Mouse (Mus musculus) Patski (cell line): Measurements from ENCODE around the gene Sbk2. TPM values are rescaled to one million over a fixed set of nuclear protein-coding genes. Genes with fewer than 3 reads are reported as not detected.

Experiments used
- ATAC-seq: fragments of 100-300 bp; one replicate; pipeline ENCODE4 v1.8.0; 2021
- CTCF ChIA-PET: fragments of 350-600 bp; sonication (Branson Sonifier 250); formaldehyde crosslinking; loops from one replicate; lab custom pipeline; 2022; ENCODE audit warnings: inconsistent platforms; lab: Charles Lee
- POLR2A ChIA-PET: fragments of 350-600 bp; sonication (Branson Sonifier 250); formaldehyde crosslinking; loops from one replicate; lab custom pipeline; 2022; ENCODE audit warnings: antibody characterized with exemption, inconsistent platforms; lab: Charles Lee
- DNase-seq: peaks from one replicate; pipeline ENCODE4 v3.0.0-alpha.2; 2011; ENCODE audit warnings: low read depth, low spot score
- H3K27me3 ChIP-seq: fragments of 371-371 bp; one replicate; pipeline ENCODE4 v1.5.1; 2021
- CTCF ChIP-seq: fragments of 100-300 bp; IDR thresholded peaks from one replicate; pipeline ENCODE4 v1.5.1; 2021
- in situ Hi-C: fragments of 300-500 bp; cut with MboI; formaldehyde crosslinking; loops from 3 replicates; pipeline ENCODE4 v1.11.1; 2018; ENCODE audit warnings: low pct_unique_long_range_greater_than_20kb, mixed read lengths
- polyA plus RNA-seq: library from polyadenylated mRNA; unstranded; gene quantifications from one replicate; pipeline ENCODE4 v1.2.3, GENCODE M21; 2021

Gene Sbk2
- polyA plus RNA-seq, 1 experiment from 2014 or later, result 1.8 TPM

DNA sequence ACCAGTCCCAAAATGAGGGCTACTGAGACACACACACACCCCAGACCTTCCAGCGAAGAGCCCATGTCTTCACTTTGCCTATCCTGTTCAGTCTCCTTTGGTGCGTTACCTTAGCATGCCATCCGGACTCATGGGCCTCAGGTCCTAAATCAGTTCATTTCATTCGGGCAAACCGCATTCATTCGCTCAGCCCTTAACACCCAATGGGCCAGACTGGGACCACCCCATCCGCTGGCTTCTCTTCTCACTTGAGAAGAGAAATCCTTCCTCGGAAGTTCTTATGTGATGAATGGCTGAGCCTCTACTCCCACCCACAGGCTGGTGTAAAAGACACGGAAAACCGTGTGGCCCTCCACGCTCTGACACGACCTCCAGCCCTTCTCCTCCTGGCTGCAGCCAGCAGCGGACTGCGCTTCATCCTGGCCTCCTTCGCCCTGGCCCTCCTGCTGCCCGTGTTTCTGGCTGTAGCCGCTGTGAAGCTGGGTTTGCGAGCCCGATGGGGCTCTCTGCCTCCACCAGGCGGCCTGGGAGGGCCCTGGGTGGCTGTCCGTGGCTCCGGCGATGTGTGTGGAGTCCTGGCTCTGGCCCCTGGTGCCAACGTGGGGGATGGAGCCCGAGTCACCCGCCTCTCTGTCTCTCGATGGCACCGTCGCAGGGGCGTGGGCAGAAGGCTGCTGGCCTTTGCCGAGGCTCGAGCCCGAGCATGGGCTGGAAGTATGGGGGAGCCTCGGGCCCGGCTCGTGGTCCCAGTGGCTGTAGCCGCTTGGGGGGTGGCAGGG lies 40.4 kb downstream of the Sbk2 start:
- POLR2A ChIA-PET, result no interaction called here
- ATAC-seq (no peak), DNase-seq (no peak)
- H3K27me3 ChIP-seq, result no peaks in the 10 kb centered on the region
- in situ Hi-C loops, result no loop called here
- TF ChIP-seq CTCF, result no peak
- CTCF ChIA-PET, result interaction anchor here (0.9 kb wide), 1 partner anchor 10 kb away, joined by 3 read pairs; no protein-coding TSS in a partner anchor

DNA sequence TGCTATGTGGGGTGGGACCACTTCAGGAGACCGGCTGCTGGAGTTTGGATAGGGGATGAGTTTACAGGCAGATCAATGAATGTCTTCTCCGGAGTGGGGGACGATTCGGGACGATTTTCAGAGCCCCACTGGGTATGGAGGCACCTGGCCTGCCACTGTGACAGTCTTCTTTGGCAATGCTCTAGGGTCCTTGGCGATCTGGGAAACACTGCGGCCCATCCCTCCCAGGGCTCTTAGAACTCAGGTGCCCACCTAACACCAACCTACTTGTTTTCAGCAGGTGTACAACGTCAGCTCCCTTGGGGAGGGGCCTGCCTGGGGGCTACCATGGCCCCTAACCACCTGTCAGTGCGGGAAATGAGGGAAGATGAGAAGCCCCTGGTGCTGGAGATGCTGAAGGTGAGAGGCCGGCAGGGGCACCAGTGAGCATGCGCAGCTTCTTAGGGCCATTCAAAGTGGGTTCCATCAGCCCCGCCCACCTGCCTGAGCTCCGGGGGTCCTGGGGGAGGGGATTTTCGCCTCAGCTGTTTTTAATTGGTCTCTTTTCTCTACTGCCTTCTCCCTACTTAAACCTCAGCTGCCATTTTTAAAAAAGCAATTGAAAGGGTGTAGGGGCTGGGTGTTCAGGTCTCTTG lies 41.2 kb downstream of the Sbk2 start:
- in situ Hi-C loops, result no loop called here
- ChIA-PET CTCF (interaction anchor here (0.9 kb wide), 1 partner anchor 11 kb away, joined by 3 read pairs; no protein-coding TSS in a partner anchor), POLR2A (no interaction called here)
- ATAC-seq (no peak), DNase-seq (no peak)
- no peaks in the 10 kb centered on the region for H3K27me3 ChIP-seq
- TF ChIP-seq CTCF, result no peak

DNA sequence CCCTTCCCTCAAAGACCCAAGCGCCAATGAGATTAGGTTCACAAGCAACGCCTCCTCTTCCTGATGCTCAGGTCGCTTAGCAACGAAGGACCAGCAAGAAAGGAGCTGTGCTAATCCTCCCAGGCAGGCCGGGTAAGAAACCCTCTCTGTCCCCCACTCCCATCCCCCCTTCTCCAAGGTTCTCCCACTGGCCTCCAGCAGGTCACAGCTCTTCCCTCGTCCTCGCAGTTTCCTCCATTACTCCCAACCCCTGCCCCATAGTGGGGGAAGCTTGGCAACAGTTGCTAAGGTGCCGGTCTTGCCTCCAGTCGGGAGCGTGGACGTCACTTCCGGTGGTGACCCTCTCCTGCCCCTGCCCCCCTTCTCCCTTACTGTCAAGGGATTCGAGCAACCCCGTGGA lies 41.7 kb downstream of the Sbk2 start:
- DNase-seq (no peak), ATAC-seq (no peak)
- TF ChIP-seq CTCF, result no peak
- in situ Hi-C loops, result no loop called here
- no peaks in the 10 kb centered on the region for H3K27me3 ChIP-seq
- ChIA-PET CTCF (interaction anchor here (2.5 kb wide), 1 partner anchor 18 kb away, joined by 6 read pairs; no protein-coding TSS in a partner anchor), POLR2A (no interaction called here)

DNA sequence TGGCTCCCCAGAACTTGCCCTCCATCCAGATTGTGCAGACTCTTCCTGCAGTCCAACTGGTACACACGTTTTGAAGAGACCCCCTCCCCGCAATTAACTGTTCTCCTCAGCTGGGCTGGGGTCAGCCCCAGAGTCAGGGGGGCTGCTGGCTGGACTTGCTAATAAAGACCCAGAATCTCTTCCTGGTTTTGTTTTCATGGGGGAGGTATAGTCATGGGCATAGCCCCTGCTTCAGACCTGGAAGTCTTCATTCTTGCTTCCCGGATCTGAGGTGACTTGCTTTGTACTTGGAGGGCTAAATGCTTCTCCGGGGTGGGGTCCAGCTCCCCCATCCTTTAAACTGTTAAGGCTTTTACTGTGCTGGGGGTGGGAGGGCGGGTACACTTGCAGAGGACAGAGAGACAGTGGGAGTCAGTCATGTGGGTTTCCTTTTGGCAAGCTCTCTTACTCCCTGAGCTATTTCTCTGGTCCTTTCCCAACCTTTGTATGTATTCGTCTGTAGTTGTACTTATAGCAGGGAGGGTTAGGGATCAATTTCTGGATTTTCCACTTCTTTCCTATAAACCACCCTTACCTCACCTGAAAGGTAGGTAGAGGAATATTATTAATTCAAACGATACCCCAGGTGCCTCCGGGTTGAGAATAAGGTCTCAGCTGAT lies 42.3 kb downstream of the Sbk2 start, which contains the start of gene Nat14:
TSS of gene Nat14 (plus strand) at position 205 of the 659 bp plus-strand sequence.
- TF ChIP-seq CTCF, result no peak
- no peak for ATAC-seq
- CTCF ChIA-PET, result interaction anchor here (2.5 kb wide), 1 partner anchor 18 kb away, joined by 6 read pairs; no protein-coding TSS in a partner anchor
- no peak for DNase-seq
- in situ Hi-C loops, result no loop called here
- POLR2A ChIA-PET, result no interaction called here
- no peaks in the 10 kb centered on the region for H3K27me3 ChIP-seq

DNA sequence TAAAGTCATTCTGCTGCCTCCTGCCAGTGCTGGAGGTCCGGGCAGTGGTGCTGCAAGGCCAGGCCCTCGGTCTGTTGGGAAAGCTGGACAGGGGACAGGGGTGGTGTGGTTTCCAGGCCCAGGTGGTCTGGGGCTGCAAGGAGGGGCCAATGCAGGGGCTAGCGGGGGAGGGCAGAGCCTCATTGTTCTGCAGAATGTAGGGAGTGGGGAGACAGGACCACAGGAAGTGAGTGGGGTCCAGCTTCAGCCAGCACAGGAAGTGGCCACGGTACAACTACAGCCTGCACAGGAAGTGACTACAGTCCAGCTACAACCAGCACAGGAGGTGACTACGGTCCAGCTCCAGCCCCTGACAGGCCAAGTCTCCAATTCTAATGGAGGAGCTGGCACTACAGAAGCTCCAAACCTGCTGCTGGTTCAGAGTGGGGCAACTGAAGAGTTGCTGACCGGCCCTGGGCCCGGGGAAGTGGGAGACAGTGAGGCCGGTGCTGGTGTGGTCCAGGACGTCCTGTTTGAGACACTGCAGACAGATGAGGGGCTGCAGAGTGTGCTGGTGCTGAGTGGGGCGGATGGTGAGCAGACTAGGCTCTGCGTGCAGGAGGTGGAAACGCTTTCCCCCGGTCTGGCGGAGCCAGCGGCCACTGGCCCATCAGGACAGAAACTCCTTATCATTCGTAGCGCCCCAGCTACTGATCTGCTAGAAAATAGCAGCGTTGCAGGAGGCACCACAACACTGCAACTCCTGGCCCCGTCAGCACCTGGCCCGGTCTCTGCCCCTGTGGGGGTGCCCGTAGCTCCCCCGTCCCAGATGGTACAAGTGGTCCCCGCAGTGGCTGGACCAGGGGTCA lies 43.0 kb downstream of the Sbk2 start:
- TF ChIP-seq CTCF, result no peak
- in situ Hi-C loops, result no loop called here
- ATAC-seq (no peak), DNase-seq (no peak)
- ChIA-PET POLR2A (no interaction called here), CTCF (interaction anchor here (0.9 to 2.5 kb wide), 2 partner anchors 13 to 19 kb away, joined by 3 to 6 read pairs; no protein-coding TSS in a partner anchor)
- H3K27me3 ChIP-seq, result no peaks in the 10 kb centered on the region

DNA sequence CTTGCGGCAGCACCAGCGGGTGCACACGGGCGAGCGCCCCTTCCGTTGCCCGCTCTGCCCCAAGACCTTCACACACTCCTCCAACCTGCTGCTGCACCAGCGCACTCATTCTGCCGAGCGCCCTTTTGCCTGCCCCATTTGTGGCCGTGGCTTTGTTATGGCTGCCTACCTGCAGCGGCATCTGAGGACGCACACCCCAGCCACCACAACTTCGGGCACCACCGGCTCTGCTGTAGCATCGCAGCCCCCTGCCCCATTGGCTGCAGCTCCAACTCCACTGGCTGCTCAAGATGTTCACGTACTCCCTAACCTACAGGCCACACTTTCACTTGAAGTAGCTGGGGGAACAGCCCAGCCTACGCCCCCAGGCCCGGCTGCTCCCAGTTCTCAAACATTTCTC lies 43.7 kb downstream of the Sbk2 start:
- POLR2A ChIA-PET, result no interaction called here

DNA sequence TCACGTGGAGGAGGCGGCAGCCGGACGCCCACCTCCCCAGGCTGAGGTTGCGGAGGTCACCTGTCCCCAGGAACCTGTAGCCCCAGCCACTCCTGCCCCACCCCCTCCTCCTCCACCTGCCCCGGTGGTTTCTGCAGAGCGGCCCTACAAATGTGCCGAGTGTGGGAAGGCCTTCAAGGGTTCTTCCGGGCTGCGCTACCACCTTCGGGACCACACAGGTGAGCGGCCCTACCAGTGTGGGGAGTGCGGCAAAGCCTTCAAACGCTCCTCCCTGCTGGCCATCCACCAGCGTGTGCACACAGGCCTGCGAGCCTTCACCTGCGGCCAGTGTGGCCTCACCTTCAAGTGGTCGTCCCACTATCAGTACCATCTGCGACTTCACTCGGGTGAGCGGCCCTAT lies 44.2 kb downstream of the Sbk2 start:
- no peak for TF ChIP-seq CTCF
- POLR2A ChIA-PET, result no interaction called here
- CTCF ChIA-PET, result interaction anchor here (2.5 kb wide), 1 partner anchor 20 kb away, joined by 6 read pairs; no protein-coding TSS in a partner anchor
- in situ Hi-C loops, result loop anchor here (5.0 kb wide), 1 partner anchor 108 kb away; the partner anchor contains the start of gene Ube2s
- H3K27me3 ChIP-seq, result no peaks in the 10 kb centered on the region
- no peak for ATAC-seq
- DNase-seq, result no peak

More for the DNA sequence above, 43.7 kb downstream of the Sbk2 start:
- H3K27me3 ChIP-seq, result no peaks in the 10 kb centered on the region
- no peak for ATAC-seq
- CTCF ChIA-PET, result interaction anchor here (0.9 to 2.5 kb wide), 2 partner anchors 14 to 20 kb away, joined by 3 to 6 read pairs; no protein-coding TSS in a partner anchor
- in situ Hi-C loops, result no loop called here
- TF ChIP-seq CTCF, result no peak
- no peak for DNase-seq

DNA sequence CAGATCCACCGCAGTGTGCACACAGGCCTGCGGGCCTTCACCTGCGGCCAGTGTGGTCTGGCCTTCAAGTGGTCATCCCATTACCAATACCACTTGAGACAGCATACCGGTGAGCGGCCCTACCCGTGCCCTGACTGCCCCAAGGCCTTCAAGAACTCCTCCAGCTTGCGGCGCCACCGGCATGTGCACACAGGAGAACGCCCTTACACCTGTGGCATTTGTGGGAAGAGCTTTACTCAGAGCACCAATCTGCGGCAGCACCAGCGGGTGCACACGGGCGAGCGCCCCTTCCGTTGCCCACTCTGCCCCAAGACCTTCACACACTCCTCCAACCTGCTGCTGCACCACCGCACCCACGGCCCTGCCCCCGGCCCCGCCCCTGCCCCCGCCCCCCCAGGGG lies 45.1 kb downstream of the Sbk2 start:
- CTCF ChIA-PET, result no interaction called here
- no peak for DNase-seq
- in situ Hi-C loops, result loop anchor here (5.0 kb wide), 1 partner anchor 107 kb away; the partner anchor contains the start of gene Ube2s
- no peak for TF ChIP-seq CTCF
- POLR2A ChIA-PET, result no interaction called here
- H3K27me3 ChIP-seq, result no peaks in the 10 kb centered on the region
- ATAC-seq, result no peak

DNA sequence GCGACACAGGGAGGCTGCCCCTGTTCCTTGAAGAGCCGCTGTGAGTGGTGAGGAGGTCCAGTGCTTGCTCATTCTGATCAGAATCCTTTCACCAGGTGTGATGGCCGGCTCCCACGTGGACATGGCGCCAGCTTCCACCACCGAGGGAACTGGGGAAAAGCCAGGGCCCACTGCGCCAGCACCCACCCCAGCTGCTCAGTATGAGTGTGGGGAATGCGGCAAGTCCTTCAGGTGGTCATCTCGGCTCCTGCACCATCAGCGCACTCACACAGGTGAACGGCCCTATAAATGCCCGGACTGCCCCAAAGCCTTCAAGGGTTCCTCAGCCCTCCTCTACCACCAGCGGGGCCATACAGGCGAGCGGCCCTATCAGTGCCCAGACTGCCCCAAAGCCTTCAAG lies 45.5 kb downstream of the Sbk2 start:
- ChIA-PET POLR2A (no interaction called here), CTCF (no interaction called here)
- ATAC-seq, result no peak
- no peaks in the 10 kb centered on the region for H3K27me3 ChIP-seq
- no peak for TF ChIP-seq CTCF
- in situ Hi-C loops, result loop anchor here (5.0 kb wide), 1 partner anchor 106 kb away; the partner anchor contains the start of gene Ube2s
- no peak for DNase-seq
